Mouse (Mus musculus): ENCODE measurements around the gene Cdk1.

Gene Cdk1

DNA sequence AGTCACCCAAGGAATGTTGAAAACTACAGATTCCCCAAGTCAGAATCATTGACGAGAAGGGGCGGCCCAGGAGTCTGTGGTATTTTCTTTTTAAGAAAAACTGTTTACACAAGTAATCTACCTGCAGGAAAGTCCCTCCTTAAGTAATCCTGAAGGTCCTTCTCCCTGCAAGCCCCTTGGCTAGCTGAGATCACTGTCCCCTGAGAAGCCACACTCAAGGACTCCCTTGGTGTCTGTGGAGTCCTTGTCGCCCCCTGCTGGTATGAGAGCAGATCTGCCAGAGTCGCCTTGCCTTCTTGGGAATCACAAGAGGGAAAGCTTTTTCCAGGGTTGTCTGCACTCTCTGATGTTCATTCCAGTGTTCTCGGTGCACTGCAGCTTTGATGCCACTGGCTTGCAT, 45.7 kb downstream of the Cdk1 start:
- DNase-seq (ENCODE audit: low spot score in 2 of 2) = peak; percentile 58 to 75

DNA sequence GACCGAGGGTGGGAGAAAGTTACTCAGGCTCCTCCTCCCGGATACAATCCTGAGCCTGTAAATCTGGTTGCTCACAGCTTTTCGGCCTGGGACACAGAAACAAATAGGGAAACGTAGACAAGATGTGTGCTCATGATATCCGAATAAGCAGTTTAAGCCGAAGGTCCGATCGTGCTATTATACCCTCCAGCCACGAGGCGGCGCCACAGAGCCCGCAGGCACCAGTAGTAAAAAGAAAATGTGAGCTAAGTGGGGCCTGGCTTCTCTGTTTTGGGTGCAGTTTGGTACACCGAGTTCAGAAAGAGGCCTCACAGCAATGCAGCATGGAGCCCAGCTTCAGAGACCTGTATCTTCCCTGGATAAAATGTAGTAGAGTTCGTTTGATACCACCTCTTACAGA, 46.5 kb downstream of the Cdk1 start:
- DNase-seq (ENCODE audit: low spot score in 2 of 2) = no peak

DNA sequence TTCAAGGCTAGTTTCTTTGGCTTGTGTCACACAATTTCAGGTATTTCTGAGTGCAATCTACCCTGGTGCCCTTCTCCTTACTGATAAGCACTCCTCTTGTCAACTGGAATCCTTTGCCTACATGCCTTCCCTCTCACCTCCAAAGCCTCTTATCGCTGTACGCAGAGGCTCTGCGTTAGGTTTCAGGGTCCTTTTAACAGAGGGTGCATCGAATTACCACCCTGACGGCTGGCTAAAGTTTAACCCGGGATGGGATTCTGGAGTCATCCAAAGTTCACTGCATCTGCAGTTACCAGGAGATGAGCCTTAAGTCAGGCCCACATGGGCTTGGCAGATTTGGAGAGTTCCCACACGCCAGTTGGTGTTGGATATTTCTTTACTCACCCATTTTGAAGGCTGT, 47.1 kb downstream of the Cdk1 start:
- DNase-seq (ENCODE audit: low spot score in 2 of 2) = no peak

DNA sequence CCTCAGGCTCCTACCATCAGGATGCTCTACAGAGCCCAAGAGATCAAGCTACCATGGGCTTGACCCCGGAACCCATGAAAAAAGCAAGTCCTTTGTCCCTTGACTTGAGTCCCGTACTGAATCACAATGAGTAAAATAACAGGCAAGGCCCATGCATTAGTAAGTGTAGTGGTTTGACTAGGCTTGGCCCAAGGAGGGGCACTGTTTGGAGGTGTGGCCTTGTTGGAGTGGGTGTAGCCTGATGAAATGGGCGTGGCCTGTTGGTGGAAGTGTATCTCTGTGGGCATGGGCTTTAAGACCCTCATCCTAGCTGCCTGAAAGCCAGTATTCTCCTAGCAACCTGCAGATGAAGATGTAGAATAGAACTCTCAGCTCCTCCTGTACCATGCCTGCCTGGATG, 47.9 kb downstream of the Cdk1 start:
- DNase-seq (ENCODE audit: low spot score in 2 of 2) = no peak

DNA sequence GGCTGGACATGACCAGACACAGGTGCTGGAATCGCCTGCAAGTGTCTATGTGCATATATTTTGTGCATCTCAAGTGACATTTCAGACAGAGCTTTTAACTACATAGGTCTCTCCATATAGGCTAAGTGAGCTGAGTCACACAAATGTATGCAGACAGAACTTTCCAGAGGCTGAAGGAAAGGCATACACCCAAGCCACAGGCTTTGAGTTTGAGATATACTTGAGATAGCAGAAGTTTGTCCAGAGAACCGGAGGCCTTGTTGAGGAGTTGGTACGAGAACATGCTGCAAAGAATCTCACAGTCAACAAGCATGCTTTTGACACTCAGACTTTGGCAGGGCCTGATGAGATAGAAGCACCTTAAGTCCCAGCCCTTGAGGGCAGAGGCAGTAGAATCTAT, 50.1 kb downstream of the Cdk1 start:
- DNase-seq (ENCODE audit: low spot score in 2 of 2) = no peak

DNA sequence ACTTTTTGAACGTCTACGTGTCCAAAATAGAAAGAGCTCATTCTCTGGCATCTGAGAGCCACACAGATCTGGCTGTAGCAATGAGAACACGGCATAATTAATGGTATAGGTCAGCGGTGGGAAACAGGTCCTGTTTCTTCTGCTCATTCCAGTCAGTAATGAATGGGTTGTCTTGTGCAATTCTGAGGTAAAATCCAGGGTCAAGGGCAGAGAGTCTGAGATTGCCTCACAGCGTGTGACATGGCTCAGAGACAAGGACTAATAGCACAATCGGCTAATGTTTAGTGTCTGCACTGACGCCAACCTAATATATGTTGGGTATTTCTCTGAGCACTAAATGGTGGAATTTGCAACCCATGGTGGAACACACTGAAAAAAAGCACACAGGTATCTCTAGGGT, 52.8 kb downstream of the Cdk1 start:
- no peak for DNase-seq (ENCODE audit: low spot score in 2 of 2)

DNA sequence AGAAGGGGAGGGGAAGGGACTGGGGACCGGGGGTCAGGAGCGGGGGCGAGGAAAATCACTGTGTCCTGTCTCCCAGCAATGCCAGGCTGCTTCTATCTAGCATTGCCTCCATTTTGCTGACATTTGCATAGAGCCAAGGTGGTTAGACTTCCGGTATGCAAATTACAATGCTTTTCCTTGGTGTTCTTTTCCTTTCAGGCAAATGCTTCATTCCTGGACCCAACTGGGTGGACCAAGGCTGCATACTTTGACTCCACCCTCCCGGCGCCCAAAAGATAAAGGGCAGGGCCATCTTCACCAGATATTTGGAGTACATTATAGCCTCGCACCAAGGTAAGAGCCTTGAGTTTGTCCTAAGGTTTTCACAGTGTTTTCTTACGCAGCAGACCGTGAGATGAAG, 56.8 kb downstream of the Cdk1 start:
- no peak for DNase-seq (ENCODE audit: low spot score in 2 of 2)

DNA sequence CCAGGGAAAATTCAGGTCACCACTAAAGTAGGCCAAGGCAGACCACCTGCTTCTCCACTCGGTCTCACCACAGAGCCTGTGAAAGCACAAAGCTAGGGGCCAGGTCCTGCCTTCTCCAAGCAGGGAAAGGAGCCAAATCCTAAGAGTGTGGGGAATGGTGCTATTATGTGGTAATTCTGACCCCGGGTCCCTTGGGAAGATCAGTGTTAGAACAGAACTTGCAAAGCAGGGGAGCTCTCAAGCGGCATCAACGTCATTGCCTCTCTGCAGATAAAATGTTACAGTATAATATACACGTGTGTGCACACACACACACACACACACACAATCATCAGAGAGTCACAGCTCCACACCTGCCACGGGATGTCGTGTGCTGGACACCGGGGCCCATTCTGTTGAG, 62.0 kb downstream of the Cdk1 start:
- no peak for DNase-seq (ENCODE audit: low spot score in 2 of 2)

DNA sequence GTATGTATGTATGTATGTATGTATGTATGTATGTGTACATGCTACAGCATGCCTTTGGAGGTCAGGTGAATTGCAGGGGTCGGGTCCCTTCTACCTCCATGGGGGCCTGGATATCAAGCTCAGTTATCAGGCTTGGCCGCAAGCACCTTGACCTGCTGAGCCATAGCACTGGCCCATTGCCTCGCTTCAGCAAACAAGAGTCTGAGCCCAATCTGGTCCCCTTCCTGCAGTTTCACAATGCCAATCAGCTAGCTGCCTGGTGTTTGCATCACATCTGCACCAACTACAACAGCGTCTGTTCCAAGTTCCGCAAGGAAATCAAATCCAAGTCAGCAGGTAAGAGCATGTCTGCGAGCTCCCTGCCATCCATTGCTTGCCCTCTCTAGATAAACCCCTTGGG, 64.0 kb downstream of the Cdk1 start:
- no peak for DNase-seq (ENCODE audit: low spot score in 2 of 2)

DNA sequence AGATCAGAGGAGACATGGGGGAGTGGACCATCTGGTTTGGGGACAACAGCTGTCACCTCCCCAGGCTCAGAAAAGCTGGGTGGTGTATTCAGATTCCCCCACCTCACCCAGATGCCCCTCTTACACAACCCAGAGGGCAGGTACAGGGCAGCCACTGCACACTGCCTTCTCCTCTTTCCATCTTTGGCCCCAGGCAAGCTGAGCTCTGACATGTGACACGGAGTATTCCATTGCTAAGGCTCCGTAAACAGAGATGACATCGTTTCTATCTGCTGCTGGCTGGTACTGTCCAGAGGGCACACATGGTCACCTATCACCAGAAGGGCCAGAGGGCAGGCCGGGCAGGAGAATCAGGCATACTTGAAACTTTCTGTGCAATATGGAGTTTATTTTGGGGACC, 64.7 kb downstream of the Cdk1 start:
- no peak for DNase-seq (ENCODE audit: low spot score in 2 of 2)

DNA sequence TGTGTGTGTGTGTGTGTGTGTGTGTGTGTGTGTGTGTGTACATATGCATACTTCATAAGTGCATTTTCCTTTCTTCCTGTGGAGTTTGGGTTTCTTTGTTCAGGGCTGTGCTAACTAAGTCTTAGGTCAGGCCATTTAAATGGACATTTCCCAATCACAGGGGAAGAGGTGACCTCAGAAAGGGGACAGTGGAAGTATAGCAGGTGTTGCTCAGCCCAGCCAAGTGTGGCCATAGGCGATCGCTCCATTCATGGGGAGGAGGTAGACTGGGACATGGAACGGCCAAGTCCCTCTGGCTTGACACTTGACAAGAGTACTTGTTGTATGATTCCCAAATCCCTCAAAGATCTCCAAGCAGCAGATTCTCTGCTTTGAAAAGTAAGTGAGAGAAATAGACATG, 65.8 kb downstream of the Cdk1 start:
- DNase-seq (ENCODE audit: low spot score in 2 of 2) = no peak
